Mouse (Mus musculus): ENCODE measurements at regions not wholly inside any gene's neighbourhood (a gene's known extent, or its start where the extent isn't known, plus 50 kb on each side); places are given as distances from the start of the nearest gene placed in this dataset.
A peak's percentile ranks its signal among the peaks of the same experiment; 100 is the strongest.

- DNase-seq (ENCODE audit: low spot score in 2 of 2): no peak
Measured at GRCm38 (mm10) chr14:36624134-36624533, 344.4 kb downstream of the Ccser2 start.

- DNase-seq (ENCODE audit: low spot score in 2 of 2): no peak
Measured at GRCm38 (mm10) chr14:36623036-36623435, 345.5 kb downstream of the Ccser2 start.

- DNase-seq (ENCODE audit: low spot score in 2 of 2): no peak
Measured at GRCm38 (mm10) chr14:36618459-36619085, 350.0 kb downstream of the Ccser2 start.

GRCm38 (mm10) chr14:36617987-36618386 lies 350.6 kb downstream of the Ccser2 start:
- DNase-seq (ENCODE audit: low spot score in 2 of 2): no peak

- DNase-seq (ENCODE audit: low spot score in 2 of 2): no peak
Measured at GRCm38 (mm10) chr14:36614926-36615325, 353.7 kb downstream of the Ccser2 start.

GRCm38 (mm10) chr14:36612860-36613259 lies 355.7 kb downstream of the Ccser2 start:
- DNase-seq (ENCODE audit: low spot score in 2 of 2): no peak

- peak in 1 of 2 experiments; percentile 19 for DNase-seq (ENCODE audit: low spot score in 2 of 2)
Measured at GRCm38 (mm10) chr14:36584065-36584635, 384.4 kb downstream of the Ccser2 start.

GRCm38 (mm10) chr14:36583338-36584064 lies 385.1 kb downstream of the Ccser2 start:
- peak; percentile 7 to 11 for DNase-seq (ENCODE audit: low spot score in 2 of 2)

GRCm38 (mm10) chr14:36563229-36563865 lies 405.2 kb downstream of the Ccser2 start:
- no peak for DNase-seq (ENCODE audit: low spot score in 2 of 2)

- no peak for DNase-seq (ENCODE audit: low spot score in 2 of 2)
Measured at GRCm38 (mm10) chr14:36537402-36537801, 431.2 kb downstream of the Ccser2 start.

GRCm38 (mm10) chr14:36527310-36527709 lies 432.6 kb downstream of the 4930474N05Rik start:
- DNase-seq (ENCODE audit: low spot score in 2 of 2): no peak

- peak; percentile 49 to 51 for DNase-seq (ENCODE audit: low spot score in 2 of 2)
Measured at GRCm38 (mm10) chr14:36525591-36526037, 430.9 kb downstream of the 4930474N05Rik start.

GRCm38 (mm10) chr14:36502076-36502994 lies 407.6 kb downstream of the 4930474N05Rik start:
- no peak for DNase-seq (ENCODE audit: low spot score in 2 of 2)

GRCm38 (mm10) chr14:36499323-36499722 lies 404.6 kb downstream of the 4930474N05Rik start:
- no peak for DNase-seq (ENCODE audit: low spot score in 2 of 2)

- DNase-seq (ENCODE audit: low spot score in 2 of 2): no peak
Measured at GRCm38 (mm10) chr14:36485499-36485898, 390.8 kb downstream of the 4930474N05Rik start.

- DNase-seq (ENCODE audit: low spot score in 2 of 2): peak; percentile 14 to 19
Measured at GRCm38 (mm10) chr14:36471617-36472016, 376.9 kb downstream of the 4930474N05Rik start.

- DNase-seq (ENCODE audit: low spot score in 2 of 2): no peak
Measured at GRCm38 (mm10) chr14:36470362-36470761, 375.6 kb downstream of the 4930474N05Rik start.

GRCm38 (mm10) chr14:36453049-36453448 lies 358.3 kb downstream of the 4930474N05Rik start:
- no peak for DNase-seq (ENCODE audit: low spot score in 2 of 2)

GRCm38 (mm10) chr14:36450126-36450525 lies 355.4 kb downstream of the 4930474N05Rik start:
- DNase-seq (ENCODE audit: low spot score in 2 of 2): no peak

- no peak for DNase-seq (ENCODE audit: low spot score in 2 of 2)
Measured at GRCm38 (mm10) chr14:36414656-36415273, 320.0 kb downstream of the 4930474N05Rik start.
